Mouse (Mus musculus) midbrain, postnatal 0 days (tissue): ENCODE results near the gene Zc3h14. TPM values are rescaled to one million over a fixed set of nuclear protein-coding genes. Genes with fewer than 3 reads are reported as not detected.

Experiments
- ATAC-seq: fragments of 200-750 bp; cut with Nextera tagmentation; 2 replicates; pipeline ENCODE4 v1.8.0; 2017; ENCODE audit warnings: moderate number of reproducible peaks, mild to moderate bottlenecking, moderate TSS enrichment, moderate library complexity; ENCODE audit not compliant: low FRiP score
- DNase-seq: peaks from one replicate; pipeline ENCODE4 v3.0.0-alpha.2; 2015; ENCODE audit warnings: low spot score
- H3K27ac ChIP-seq: fragments of 300-500 bp; sonication (generic); 2 replicates; pipeline ENCODE4 v1.5.1; 2014; ENCODE audit warnings: low read depth, mild to moderate bottlenecking, low read length, mixed read lengths
- H3K27me3 ChIP-seq: fragments of 300-500 bp; sonication (generic); 2 replicates; pipeline ENCODE4 v1.6.1; 2014; ENCODE audit warnings: low read length, control low read depth, mixed read lengths; ENCODE audit not compliant: insufficient read depth
- H3K36me3 ChIP-seq: fragments of 300-500 bp; sonication (generic); 2 replicates; pipeline ENCODE4 v1.6.1; 2014; ENCODE audit warnings: low read length, control low read depth, mixed read lengths; ENCODE audit not compliant: insufficient read depth
- H3K4me1 ChIP-seq: fragments of 300-500 bp; sonication (generic); 2 replicates; pipeline ENCODE4 v1.6.1; 2014; ENCODE audit warnings: mild to moderate bottlenecking, control low read depth, antibody characterized with exemption, low read length, mixed read lengths; ENCODE audit not compliant: insufficient read depth
- H3K4me2 ChIP-seq: fragments of 300-500 bp; sonication (generic); 2 replicates; pipeline ENCODE4 v1.6.1; 2014; ENCODE audit warnings: low read depth, mild to moderate bottlenecking, low read length, mixed read lengths; ENCODE audit not compliant: poor library complexity, severe bottlenecking
- H3K4me3 ChIP-seq: fragments of 300-500 bp; sonication (generic); 2 replicates; pipeline ENCODE4 v1.5.1; 2014; ENCODE audit warnings: low read depth, mild to moderate bottlenecking, low read length, moderate library complexity
- H3K9ac ChIP-seq: fragments of 300-500 bp; sonication (generic); replicated peaks from 2 replicates; pipeline ENCODE4 v1.6.1; 2014; ENCODE audit warnings: mild to moderate bottlenecking, low read length, moderate library complexity, mixed read lengths; ENCODE audit not compliant: poor library complexity, severe bottlenecking
- H3K9me3 ChIP-seq: fragments of 300-500 bp; sonication (generic); 2 replicates; pipeline ENCODE4 v1.6.1; 2016; ENCODE audit warnings: low read length, control low read depth
- CTCF ChIP-seq: IDR thresholded peaks from 2 replicates; pipeline ENCODE4 v1.5.1; 2016; ENCODE audit warnings: antibody characterized with exemption, mild to moderate bottlenecking
- WGBS: fragments of 180-500 bp; shearing (Covaris S2); extraction: QIAGEN DNeasy Blood & Tissue Kit; methylation state at CpG from one replicate; pipeline ENCODE4 v1.1.7; 2014; 5-methylcytosine and 5-hydroxymethylcytosine counted together
- polyA plus RNA-seq: library from polyadenylated mRNA; unstranded; fragments of >200 nt; fragmentation: Nextera tagmentation; extraction: Ambion mirVana; gene quantifications from 2 replicates; pipeline ENCODE4 v1.2.1, GENCODE M21; 2015
- total RNA-seq: library from RNA; depleted of rRNA; stranded (reverse); fragments of >200 nt; gene quantifications from 2 replicates; pipeline ENCODE4 v1.2.3, GENCODE M21; 2014; rRNA removed

Gene Zc3h14
- total and polyA plus RNA-seq, 2 experiments from 2014 or later = 95.5 to 98.3 TPM

DNA sequence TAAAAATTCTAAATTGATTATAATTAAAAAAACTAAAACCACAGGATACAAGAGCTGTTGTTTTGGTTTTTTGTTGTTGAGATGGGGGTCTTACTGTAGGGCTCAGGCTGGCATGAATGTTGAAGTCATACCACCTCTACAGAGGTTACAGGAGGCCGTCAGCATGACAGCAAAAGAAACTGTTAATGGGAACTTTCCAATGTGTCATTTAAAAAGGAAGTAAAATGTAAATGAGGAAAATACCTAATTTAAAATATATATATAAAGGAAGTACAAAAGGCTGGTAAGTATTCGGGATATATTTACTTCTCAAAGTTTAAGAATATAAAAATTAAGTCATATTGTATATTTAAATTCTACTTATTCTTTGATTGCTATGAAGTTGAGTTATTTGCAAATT is 88.7 kb downstream of the Zc3h14 start:
- Histone ChIP-seq H3K9me3 (no peaks in the 10 kb centered on the region), H3K4me3 (no peak overlapping the region), H3K27me3 (no peaks in the 10 kb centered on the region), H3K4me2 (no peak overlapping the region), H3K27ac (no peak overlapping the region), H3K9ac (no peak overlapping the region), H3K4me1 (no peaks in the 10 kb centered on the region), H3K36me3 (peaks cover 13% of the 10 kb centered on the region)
- no peak for TF ChIP-seq CTCF
- ATAC-seq (no peak), DNase-seq (no peak)
- WGBS = 92% methylated on average over 2 of the region's 2 CpGs

Other genes with a start within 250 kb of the Zc3h14 start
- 56.6 and 62.6 TPM in 2 replicates for gene Kcnk10, start 168.7 kb upstream of the Zc3h14 start, total RNA-seq
- 33.0 and 37.4 TPM in 2 replicates for gene Kcnk10, start 168.7 kb upstream of the Zc3h14 start, polyA plus RNA-seq
- gene Spata7, start 118.8 kb upstream of the Zc3h14 start, total RNA-seq = 29.2 and 41.6 TPM in 2 replicates
- gene Spata7, start 118.8 kb upstream of the Zc3h14 start, polyA plus RNA-seq = 34.2 and 38.2 TPM in 2 replicates
- 3.2 and 3.8 TPM in 2 replicates for gene Ptpn21, start 9.6 kb upstream of the Zc3h14 start, total RNA-seq
- 2.7 TPM in 2 replicates for gene Ptpn21, start 9.6 kb upstream of the Zc3h14 start, polyA plus RNA-seq
- gene Eml5, start 154.5 kb downstream of the Zc3h14 start, total RNA-seq = 28.3 and 53.3 TPM in 2 replicates
- gene Eml5, start 154.5 kb downstream of the Zc3h14 start, polyA plus RNA-seq = 9.9 and 13.4 TPM in 2 replicates
- gene Ttc8, start 173.6 kb downstream of the Zc3h14 start, total RNA-seq = 22.1 and 34.3 TPM in 2 replicates
- 22.1 and 23.5 TPM in 2 replicates for gene Ttc8, start 173.6 kb downstream of the Zc3h14 start, polyA plus RNA-seq